Mouse (Mus musculus): Measurements from ENCODE around the gene Gpr161. TPM values are rescaled to one million over a fixed set of nuclear protein-coding genes. Genes with fewer than 3 reads are reported as not detected.

Gene Gpr161
- total and polyA plus RNA-seq, 3 experiments, result 0.08 to 0.23 TPM; not detected in 1

GRCm38 (mm10) chr1:165330859-165331258 lies 35.3 kb downstream of the Gpr161 start:
- H3K9ac ChIP-seq (ENCODE audit: insufficient read depth, low read depth), result no peak overlapping the region
- no peak for TF ChIP-seq MEF2A (IDR thresholded peaks at IDR 0.05; ENCODE audit: borderline replicate concordance, low read depth, low read length)
- TF ChIP-seq NRF1 (IDR thresholded peaks at IDR 0.05; ENCODE audit: low read depth, low read length), result no peak
- TF ChIP-seq UBTF (IDR thresholded peaks at IDR 0.05; ENCODE audit: low read depth, low read length), result no peak
- TF ChIP-seq SIN3A (IDR thresholded peaks at IDR 0.05; ENCODE audit: low read length), result no peak
- no peak for TF ChIP-seq SMC3 (IDR thresholded peaks at IDR 0.05; ENCODE audit: low read depth, low read length)
- no peak for TF ChIP-seq BHLHE40 (IDR thresholded peaks at IDR 0.05; ENCODE audit: low read depth, low read length)
- TF ChIP-seq KAT2A (IDR thresholded peaks at IDR 0.05; ENCODE audit: insufficient replicate concordance, low read length), result no peak
- TF ChIP-seq GABPA (IDR thresholded peaks at IDR 0.05; ENCODE audit: insufficient replicate concordance, low read depth, low read length), result no peak
- no peak for TF ChIP-seq ETS1 (conservative IDR thresholded peaks at IDR 0.05; ENCODE audit: low read depth, low read length)
- no peak for TF ChIP-seq JUN (IDR thresholded peaks at IDR 0.05; ENCODE audit: insufficient read depth, low read depth, low read length)
- in situ Hi-C loops (cut with MboI; ENCODE audit: low pct_ligation_motif_present, low pct_unique_long_range_greater_than_20kb, low sequenced_read_pairs), result no loop called here
- H3K36me3 ChIP-seq (replicated peaks in 1 of 2; ENCODE audit: control insufficient read depth in 1 of 2, insufficient read depth in 1 of 2, low read length in 1 of 2), result no peaks in the 10 kb centered on the region
- no peaks in the 10 kb centered on the region for H3K79me2 ChIP-seq (replicated peaks; ENCODE audit: control insufficient read depth, extremely low read depth, insufficient read depth, poor library complexity, severe bottlenecking)
- no peak overlapping the region for H3K4me3 ChIP-seq (replicated peaks in 1 of 3; ENCODE audit: low read depth in 2 of 3, low read length in 2 of 3, poor library complexity in 1 of 3)
- no peak for DNase-seq (ENCODE audit: extremely low read depth)
- no peak overlapping the region for H3K4me2 ChIP-seq (ENCODE audit: insufficient read depth, low read depth, poor library complexity, severe bottlenecking)
- dilution Hi-C loops (cut with MboI; ENCODE audit: extremely low pct_ligation_motif_present, extremely low pct_unique_long_range_greater_than_20kb, low sequenced_read_pairs), result no loop called here
- H3K4me1 ChIP-seq (ENCODE audit: control insufficient read depth in 1 of 2, insufficient read depth in 2 of 2), result no peaks in the 10 kb centered on the region
- no peaks in the 10 kb centered on the region for H3K9me3 ChIP-seq (replicated peaks; ENCODE audit: low read length)
- H3K27me3 ChIP-seq (replicated peaks), result no peaks in the 10 kb centered on the region
- H3K27ac ChIP-seq (ENCODE audit: insufficient read depth, low read depth), result no peak overlapping the region

GRCm38 (mm10) chr1:165332797-165333196 lies 37.2 kb downstream of the Gpr161 start:
- no peaks in the 10 kb centered on the region for H3K4me1 ChIP-seq (ENCODE audit: control insufficient read depth in 1 of 2, insufficient read depth in 2 of 2)
- in situ Hi-C loops (cut with MboI; ENCODE audit: low pct_ligation_motif_present, low pct_unique_long_range_greater_than_20kb, low sequenced_read_pairs) (no loop called here), dilution Hi-C loops (cut with MboI; ENCODE audit: extremely low pct_ligation_motif_present, extremely low pct_unique_long_range_greater_than_20kb, low sequenced_read_pairs) (no loop called here)
- H3K27me3 ChIP-seq (replicated peaks), result no peaks in the 10 kb centered on the region
- TF ChIP-seq ZMIZ1 (IDR thresholded peaks at IDR 0.05; ENCODE audit: low read depth, low read length) (no peak), CHD2 (IDR thresholded peaks at IDR 0.05; ENCODE audit: low read length) (no peak), KAT2A (IDR thresholded peaks at IDR 0.05; ENCODE audit: insufficient replicate concordance, low read length) (no peak), POLR2A (IDR thresholded peaks at IDR 0.05; ENCODE audit: low read depth, low read length) (no peak), NRF1 (IDR thresholded peaks at IDR 0.05; ENCODE audit: low read depth, low read length) (no peak), TCF12 (IDR thresholded peaks at IDR 0.05; ENCODE audit: low read depth, low read length) (no peak), E2F4 (IDR thresholded peaks at IDR 0.05; ENCODE audit: insufficient replicate concordance, low read depth, low read length) (no peak), ELF1 (IDR thresholded peaks at IDR 0.05; ENCODE audit: low read depth, low read length) (no peak), IRF4 (IDR thresholded peaks at IDR 0.05; ENCODE audit: low read depth, low read length) (no peak), CHD1 (IDR thresholded peaks at IDR 0.05; ENCODE audit: low read depth, low read length) (no peak), USF1 (IDR thresholded peaks at IDR 0.05; ENCODE audit: low read depth, low read length) (no peak), RCOR1 (conservative IDR thresholded peaks at IDR 0.05; ENCODE audit: low read depth, low read length) (no peak), EP300 (IDR thresholded peaks at IDR 0.05; ENCODE audit: low read length) (no peak), ZC3H11A (IDR thresholded peaks at IDR 0.05; ENCODE audit: low read depth, low read length) (no peak), NELFE (IDR thresholded peaks at IDR 0.05; ENCODE audit: low read depth, low read length) (no peak), MXI1 (IDR thresholded peaks at IDR 0.05; ENCODE audit: low read depth, low read length) (no peak), SMC3 (IDR thresholded peaks at IDR 0.05; ENCODE audit: low read depth, low read length) (no peak)
- no peak overlapping the region for H3K9ac ChIP-seq (ENCODE audit: insufficient read depth, low read depth)
- DNase-seq (ENCODE audit: extremely low read depth), result no peak
- H3K4me3 ChIP-seq (replicated peaks in 1 of 3; ENCODE audit: low read depth in 2 of 3, low read length in 2 of 3, poor library complexity in 1 of 3), result no peak overlapping the region
- H3K4me2 ChIP-seq (ENCODE audit: insufficient read depth, low read depth, poor library complexity, severe bottlenecking), result no peak overlapping the region
- H3K79me2 ChIP-seq (replicated peaks; ENCODE audit: control insufficient read depth, extremely low read depth, insufficient read depth, poor library complexity, severe bottlenecking), result no peaks in the 10 kb centered on the region
- peaks cover 0 to 2% of the 10 kb centered on the region in 2 experiments for H3K36me3 ChIP-seq (replicated peaks in 1 of 2; ENCODE audit: control insufficient read depth in 1 of 2, insufficient read depth in 1 of 2, low read length in 1 of 2)
- H3K27ac ChIP-seq (ENCODE audit: insufficient read depth, low read depth), result no peak overlapping the region
- no peaks in the 10 kb centered on the region for H3K9me3 ChIP-seq (replicated peaks; ENCODE audit: low read length)

Data from CH12.LX (cell line).